Mouse (Mus musculus): Measurements from ENCODE around the gene Sco1. TPM values are rescaled to one million over a fixed set of nuclear protein-coding genes. Genes with fewer than 3 reads are reported as not detected.

Gene Sco1
- total and polyA plus RNA-seq, 3 experiments = 15.4 to 32.7 (median 20.4) TPM

GRCm38 (mm10) chr11:67061311-67061710 is 8.8 kb downstream of the Sco1 start:
- Histone ChIP-seq H3K4me1 (ENCODE audit: control insufficient read depth in 1 of 2, insufficient read depth in 2 of 2) (no peaks in the 10 kb centered on the region), H3K9ac (ENCODE audit: insufficient read depth, low read depth) (no peak overlapping the region), H3K4me2 (ENCODE audit: insufficient read depth, low read depth, poor library complexity, severe bottlenecking) (no peak overlapping the region), H3K9me3 (replicated peaks; ENCODE audit: low read length) (no peaks in the 10 kb centered on the region), H3K4me3 (replicated peaks in 1 of 3; ENCODE audit: low read depth in 2 of 3, low read length in 2 of 3, poor library complexity in 1 of 3) (no peak overlapping the region), H3K79me2 (replicated peaks; ENCODE audit: control insufficient read depth, extremely low read depth, insufficient read depth, poor library complexity, severe bottlenecking) (no peaks in the 10 kb centered on the region), H3K36me3 (replicated peaks in 1 of 2; ENCODE audit: control insufficient read depth in 1 of 2, insufficient read depth in 1 of 2, low read length in 1 of 2) (peaks cover 71 to 96% of the 10 kb centered on the region in 2 experiments), H3K27me3 (replicated peaks) (no peaks in the 10 kb centered on the region), H3K27ac (ENCODE audit: insufficient read depth, low read depth) (no peak overlapping the region)
- TF ChIP-seq MAX (IDR thresholded peaks at IDR 0.05; ENCODE audit: low read length) (no peak), MYC (IDR thresholded peaks at IDR 0.05; ENCODE audit: low read depth, low read length) (no peak), ELF1 (IDR thresholded peaks at IDR 0.05; ENCODE audit: low read depth, low read length) (no peak), TCF12 (IDR thresholded peaks at IDR 0.05; ENCODE audit: low read depth, low read length) (no peak), BHLHE40 (IDR thresholded peaks at IDR 0.05; ENCODE audit: low read depth, low read length) (no peak), POLR2AphosphoS2 (IDR thresholded peaks at IDR 0.05; ENCODE audit: low read depth, low read length) (no peak), CHD1 (IDR thresholded peaks at IDR 0.05; ENCODE audit: low read depth, low read length) (no peak), ZKSCAN1 (IDR thresholded peaks at IDR 0.05; ENCODE audit: borderline replicate concordance, low read depth, low read length) (no peak)
- no peak for DNase-seq (ENCODE audit: extremely low read depth)
- dilution Hi-C loops (cut with MboI; ENCODE audit: extremely low pct_ligation_motif_present, extremely low pct_unique_long_range_greater_than_20kb, low sequenced_read_pairs) = no loop called here
- in situ Hi-C loops (cut with MboI; ENCODE audit: low pct_ligation_motif_present, low pct_unique_long_range_greater_than_20kb, low sequenced_read_pairs) = no loop called here

- H3K9me3 ChIP-seq (replicated peaks; ENCODE audit: low read length) = no peaks in the 10 kb centered on the region
- H3K36me3 ChIP-seq (replicated peaks in 1 of 2; ENCODE audit: control insufficient read depth in 1 of 2, insufficient read depth in 1 of 2, low read length in 1 of 2) = peaks cover 65 to 94% of the 10 kb centered on the region in 2 experiments
- in situ Hi-C loops (cut with MboI; ENCODE audit: low pct_ligation_motif_present, low pct_unique_long_range_greater_than_20kb, low sequenced_read_pairs) (no loop called here), dilution Hi-C loops (cut with MboI; ENCODE audit: extremely low pct_ligation_motif_present, extremely low pct_unique_long_range_greater_than_20kb, low sequenced_read_pairs) (no loop called here)
- no peak overlapping the region for H3K4me3 ChIP-seq (replicated peaks in 1 of 3; ENCODE audit: low read depth in 2 of 3, low read length in 2 of 3, poor library complexity in 1 of 3)
- no peak for DNase-seq (ENCODE audit: extremely low read depth)
- no peak overlapping the region for H3K27ac ChIP-seq (ENCODE audit: insufficient read depth, low read depth)
- H3K4me1 ChIP-seq (ENCODE audit: control insufficient read depth in 1 of 2, insufficient read depth in 2 of 2) = no peaks in the 10 kb centered on the region
- no peaks in the 10 kb centered on the region for H3K27me3 ChIP-seq (replicated peaks)
- no peak for TF ChIP-seq JUND (conservative IDR thresholded peaks at IDR 0.05; ENCODE audit: low read depth, low read length)
- no peak for TF ChIP-seq CHD1 (IDR thresholded peaks at IDR 0.05; ENCODE audit: low read depth, low read length)
- TF ChIP-seq ZKSCAN1 (IDR thresholded peaks at IDR 0.05; ENCODE audit: borderline replicate concordance, low read depth, low read length) = no peak
- no peak for TF ChIP-seq CHD2 (IDR thresholded peaks at IDR 0.05; ENCODE audit: low read length)
- no peak for TF ChIP-seq EP300 (IDR thresholded peaks at IDR 0.05; ENCODE audit: low read length)
- TF ChIP-seq NRF1 (IDR thresholded peaks at IDR 0.05; ENCODE audit: low read depth, low read length) = no peak
- no peak for TF ChIP-seq MAZ (IDR thresholded peaks at IDR 0.05; ENCODE audit: low read depth, low read length)
- TF ChIP-seq ZC3H11A (IDR thresholded peaks at IDR 0.05; ENCODE audit: low read depth, low read length) = no peak
- TF ChIP-seq USF1 (IDR thresholded peaks at IDR 0.05; ENCODE audit: low read depth, low read length) = no peak
- TF ChIP-seq NELFE (IDR thresholded peaks at IDR 0.05; ENCODE audit: low read depth, low read length) = no peak
- TF ChIP-seq PAX5 (IDR thresholded peaks at IDR 0.05; ENCODE audit: low read length) = no peak
- TF ChIP-seq BHLHE40 (IDR thresholded peaks at IDR 0.05; ENCODE audit: low read depth, low read length) = no peak
- no peak for TF ChIP-seq MXI1 (IDR thresholded peaks at IDR 0.05; ENCODE audit: low read depth, low read length)
- TF ChIP-seq SMC3 (IDR thresholded peaks at IDR 0.05; ENCODE audit: low read depth, low read length) = no peak
- no peak for TF ChIP-seq SIN3A (IDR thresholded peaks at IDR 0.05; ENCODE audit: low read length)
- no peak for TF ChIP-seq ZMIZ1 (IDR thresholded peaks at IDR 0.05; ENCODE audit: low read depth, low read length)
- H3K9ac ChIP-seq (ENCODE audit: insufficient read depth, low read depth) = no peak overlapping the region
- H3K4me2 ChIP-seq (ENCODE audit: insufficient read depth, low read depth, poor library complexity, severe bottlenecking) = no peak overlapping the region
- H3K79me2 ChIP-seq (replicated peaks; ENCODE audit: control insufficient read depth, extremely low read depth, insufficient read depth, poor library complexity, severe bottlenecking) = no peaks in the 10 kb centered on the region
These were observed 10.3 kb downstream of the Sco1 start for GRCm38 (mm10) chr11:67062726-67063125.
